Mouse (Mus musculus) hindbrain, postnatal 0 days (tissue): Measurements from ENCODE around the gene Camsap1. TPM values are rescaled to one million over a fixed set of nuclear protein-coding genes. Genes with fewer than 3 reads are reported as not detected.

ENCODE experiments used
- ATAC-seq: fragments of 200-750 bp; cut with Nextera tagmentation; 2 replicates; pipeline ENCODE4 v1.8.0; 2017; ENCODE audit warnings: mild to moderate bottlenecking, moderate TSS enrichment, moderate library complexity
- DNase-seq: peaks from one replicate; pipeline ENCODE4 v3.0.0-alpha.2; 2015; ENCODE audit warnings: low spot score
- H3K27ac ChIP-seq: fragments of 300-500 bp; sonication (generic); 2 replicates; pipeline ENCODE4 v1.5.1; 2014; ENCODE audit warnings: mild to moderate bottlenecking
- H3K27me3 ChIP-seq: fragments of 300-500 bp; sonication (generic); 2 replicates; pipeline ENCODE4 v1.6.1; 2014; ENCODE audit warnings: low read length, mixed read lengths; ENCODE audit not compliant: insufficient read depth
- H3K36me3 ChIP-seq: fragments of 300-500 bp; sonication (generic); 2 replicates; pipeline ENCODE4 v1.6.1; 2014; ENCODE audit warnings: low read length, mixed read lengths; ENCODE audit not compliant: insufficient read depth
- H3K4me1 ChIP-seq: fragments of 300-500 bp; sonication (generic); 2 replicates; pipeline ENCODE4 v1.6.1; 2014; ENCODE audit warnings: antibody characterized with exemption, low read length, mixed read lengths; ENCODE audit not compliant: insufficient read depth
- H3K4me2 ChIP-seq: fragments of 300-500 bp; sonication (generic); 2 replicates; pipeline ENCODE4 v1.6.1; 2014; ENCODE audit warnings: low read depth, mild to moderate bottlenecking, low read length, moderate library complexity, mixed read lengths
- H3K4me3 ChIP-seq: fragments of 300-500 bp; sonication (generic); 2 replicates; pipeline ENCODE4 v1.5.1; 2014; ENCODE audit warnings: low read length
- H3K9ac ChIP-seq: fragments of 300-500 bp; sonication (generic); replicated peaks from 2 replicates; pipeline ENCODE4 v1.6.1; 2014; ENCODE audit warnings: mild to moderate bottlenecking, low read length, moderate library complexity, mixed read lengths
- H3K9me3 ChIP-seq: fragments of 300-500 bp; sonication (generic); 2 replicates; pipeline ENCODE4 v1.6.1; 2016; ENCODE audit warnings: low read length, mixed read lengths
- CTCF ChIP-seq: IDR thresholded peaks from 2 replicates; pipeline ENCODE4 v1.5.1; 2016; ENCODE audit warnings: antibody characterized with exemption, control low read depth, low read depth
- WGBS: fragments of 180-500 bp; shearing (Covaris S2); extraction: QIAGEN DNeasy Blood & Tissue Kit; methylation state at CpG from one replicate; pipeline ENCODE4 v1.1.7; 2014; 5-methylcytosine and 5-hydroxymethylcytosine counted together
- polyA plus RNA-seq: library from polyadenylated mRNA; unstranded; fragments of >200 nt; fragmentation: Nextera tagmentation; extraction: Ambion mirVana; gene quantifications from 2 replicates; pipeline ENCODE4 v1.2.1, GENCODE M21; 2015
- total RNA-seq: library from RNA; depleted of rRNA; stranded (reverse); fragments of >200 nt; gene quantifications from 2 replicates; pipeline ENCODE4 v1.2.3, GENCODE M21; 2014

Gene Camsap1
- total and polyA plus RNA-seq, 2 experiments from 2014 or later: 56.8 to 106 TPM

- peak overlapping the region; percentile 84 for H3K4me2 ChIP-seq
- TF ChIP-seq CTCF: no peak
- H3K9me3 ChIP-seq: no peaks in the 10 kb centered on the region
- peak overlapping the region; percentile 93 for H3K27ac ChIP-seq
- H3K4me3 ChIP-seq: peak overlapping the region; percentile 72
- WGBS: 2% methylated on average over 38 of the region's 38 CpGs
- H3K27me3 ChIP-seq: no peaks in the 10 kb centered on the region
- peaks cover 11% of the 10 kb centered on the region for H3K4me1 ChIP-seq
- DNase-seq (peak; percentile 66), ATAC-seq (peak; percentile 30)
- H3K36me3 ChIP-seq: no peaks in the 10 kb centered on the region
- H3K9ac ChIP-seq: peak overlapping the region; percentile 80
These were observed 37.9 kb upstream of the Camsap1 start for GRCm38 (mm10) chr2:26020714-26021560.

GRCm38 (mm10) chr2:26019923-26020322, 36.8 kb upstream of the Camsap1 start:
- no peak overlapping the region for H3K4me3 ChIP-seq
- no peak for TF ChIP-seq CTCF
- H3K4me1 ChIP-seq: peaks cover 11% of the 10 kb centered on the region
- ATAC-seq (no peak), DNase-seq (no peak)
- H3K27me3 ChIP-seq: no peaks in the 10 kb centered on the region
- no peaks in the 10 kb centered on the region for H3K9me3 ChIP-seq
- peaks cover 6% of the 10 kb centered on the region; the same call in 1 of the 2 replicates for H3K36me3 ChIP-seq
- peak overlapping the region; percentile 80 for H3K9ac ChIP-seq
- 86% methylated on average over 3 of the region's 3 CpGs for WGBS
- H3K27ac ChIP-seq: peak overlapping the region; percentile 93; the same call in 1 of the 2 replicates
- H3K4me2 ChIP-seq: peak overlapping the region; percentile 84

GRCm38 (mm10) chr2:26017326-26017725, 34.2 kb upstream of the Camsap1 start:
- peaks cover 21% of the 10 kb centered on the region for H3K36me3 ChIP-seq
- H3K27ac ChIP-seq: no peak overlapping the region
- H3K9me3 ChIP-seq: no peaks in the 10 kb centered on the region
- no peak for TF ChIP-seq CTCF
- no peak overlapping the region for H3K4me3 ChIP-seq
- DNase-seq: no peak
- no peak for ATAC-seq
- no peak overlapping the region for H3K4me2 ChIP-seq
- peaks cover 11% of the 10 kb centered on the region for H3K4me1 ChIP-seq
- 74% methylated on average over 4 of the region's 4 CpGs for WGBS
- no peak overlapping the region for H3K9ac ChIP-seq
- no peaks in the 10 kb centered on the region for H3K27me3 ChIP-seq

- 95% methylated on average over 3 of the region's 3 CpGs for WGBS
- DNase-seq: no peak
- H3K4me1 ChIP-seq: no peaks in the 10 kb centered on the region
- peaks cover 54% of the 10 kb centered on the region for H3K36me3 ChIP-seq
- H3K9me3 ChIP-seq: no peaks in the 10 kb centered on the region
- no peak overlapping the region for H3K4me2 ChIP-seq
- ATAC-seq: no peak
- H3K27ac ChIP-seq: no peak overlapping the region
- H3K9ac ChIP-seq: no peak overlapping the region
- H3K27me3 ChIP-seq: no peaks in the 10 kb centered on the region
- H3K4me3 ChIP-seq: no peak overlapping the region
- no peak for TF ChIP-seq CTCF
These were observed 30.6 kb upstream of the Camsap1 start for GRCm38 (mm10) chr2:26013674-26014073.

- no peaks in the 10 kb centered on the region for H3K27me3 ChIP-seq
- H3K27ac ChIP-seq: no peak overlapping the region
- DNase-seq (no peak), ATAC-seq (no peak)
- TF ChIP-seq CTCF: no peak
- no peak overlapping the region for H3K9ac ChIP-seq
- no peak overlapping the region for H3K4me2 ChIP-seq
- 71% methylated on average over 1 of the region's 1 CpGs for WGBS
- H3K4me1 ChIP-seq: no peaks in the 10 kb centered on the region
- peaks cover 74% of the 10 kb centered on the region for H3K36me3 ChIP-seq
- H3K9me3 ChIP-seq: no peaks in the 10 kb centered on the region
- no peak overlapping the region for H3K4me3 ChIP-seq
These were observed 28.3 kb upstream of the Camsap1 start for GRCm38 (mm10) chr2:26011420-26011819.

- no peak for TF ChIP-seq CTCF
- ATAC-seq (0 out of 2 replicates have a peak, but pooled peaks have one; percentile 35), DNase-seq (peak; percentile 68)
- H3K4me1 ChIP-seq: no peaks in the 10 kb centered on the region
- H3K36me3 ChIP-seq: peaks cover 58% of the 10 kb centered on the region
- H3K4me2 ChIP-seq: no peak overlapping the region
- no peaks in the 10 kb centered on the region for H3K27me3 ChIP-seq
- H3K4me3 ChIP-seq: no peak overlapping the region
- 49% methylated on average over 2 of the region's 2 CpGs for WGBS
- H3K27ac ChIP-seq: no peak overlapping the region
- H3K9me3 ChIP-seq: no peaks in the 10 kb centered on the region
- H3K9ac ChIP-seq: no peak overlapping the region
These were observed 18.9 kb upstream of the Camsap1 start for GRCm38 (mm10) chr2:26002001-26002400.

GRCm38 (mm10) chr2:26001136-26001535, 18.1 kb upstream of the Camsap1 start:
- WGBS: 93% methylated on average over 5 of the region's 5 CpGs
- H3K27me3 ChIP-seq: no peaks in the 10 kb centered on the region
- peaks cover 52% of the 10 kb centered on the region; the same call in 1 of the 2 replicates for H3K36me3 ChIP-seq
- H3K4me1 ChIP-seq: no peaks in the 10 kb centered on the region
- no peak for ATAC-seq
- H3K4me2 ChIP-seq: no peak overlapping the region
- no peak overlapping the region for H3K4me3 ChIP-seq
- H3K9ac ChIP-seq: no peak overlapping the region
- no peak for DNase-seq
- H3K9me3 ChIP-seq: no peaks in the 10 kb centered on the region
- TF ChIP-seq CTCF: no peak
- H3K27ac ChIP-seq: no peak overlapping the region
